Mouse (Mus musculus) G1E (cell line): ENCODE measurements around the gene Atp2c2.

Source experiments
- CTCF ChIP-seq: IDR thresholded peaks from 2 replicates; pipeline ENCODE4 v1.5.1; 2012; ENCODE audit warnings: low read depth, low read length, inconsistent platforms, mixed read lengths
- GATA1 ChIP-seq: IDR thresholded peaks from 2 replicates; pipeline ENCODE4 v1.6.1; 2012; ENCODE audit warnings: borderline replicate concordance, low read length, inconsistent platforms, mixed read lengths
- GATA2 ChIP-seq: IDR thresholded peaks from 2 replicates; pipeline ENCODE4 v1.6.1; 2012; ENCODE audit warnings: low read depth, low read length, inconsistent platforms, borderline replicate concordance
- POLR2AphosphoS5 ChIP-seq: IDR thresholded peaks from 2 replicates; pipeline ENCODE4 v1.6.1; 2012; ENCODE audit warnings: low read depth, low read length, inconsistent platforms; ENCODE audit not compliant: insufficient replicate concordance

DNA sequence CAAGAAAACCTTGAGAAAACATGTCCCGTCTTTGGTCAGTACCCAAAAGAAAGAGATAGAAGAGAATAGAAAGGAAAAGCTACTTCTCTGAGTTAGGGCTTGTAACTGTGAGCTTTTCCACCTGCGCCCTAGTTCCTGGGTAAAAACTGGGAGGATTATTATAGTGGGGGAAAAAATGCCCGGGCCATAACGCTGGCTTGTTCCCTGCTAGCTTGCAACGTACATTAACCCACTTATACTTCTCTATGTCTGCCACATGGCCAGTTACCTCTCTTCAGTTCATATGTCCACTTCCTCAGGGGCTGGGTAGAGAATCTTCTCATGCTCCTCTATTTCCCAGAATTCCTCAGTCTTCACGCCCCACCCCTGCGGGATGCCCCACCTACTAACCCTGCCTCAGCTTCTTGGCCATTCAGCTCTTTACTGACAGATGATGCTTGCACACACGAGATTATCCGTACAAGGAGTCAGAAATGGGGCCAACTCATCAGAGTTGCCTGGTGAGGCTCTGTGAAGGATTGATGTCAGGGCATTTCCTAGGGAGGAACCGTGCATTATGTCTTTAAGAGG lies 36.6 kb downstream of the Atp2c2 start:
- TF ChIP-seq CTCF: no peak
- no peak for TF ChIP-seq GATA2
- TF ChIP-seq POLR2AphosphoS5: no peak
- TF ChIP-seq GATA1: no peak
